Mouse (Mus musculus) limb, embryonic 15.5 days (tissue): Measurements from ENCODE around the gene Them7. TPM values are rescaled to one million over a fixed set of nuclear protein-coding genes. Genes with fewer than 3 reads are reported as not detected.

Experiments
- ATAC-seq: fragments of 200-750 bp; cut with Nextera tagmentation; 2 replicates; pipeline ENCODE4 v1.8.0; 2017; ENCODE audit warnings: low read depth, moderate TSS enrichment; ENCODE audit not compliant: insufficient number of reproducible peaks, low FRiP score, low TSS enrichment
- H3K27ac ChIP-seq: fragments of 300-500 bp; sonication (generic); 2 replicates; pipeline ENCODE4 v1.5.1; 2015; ENCODE audit warnings: moderate library complexity, mild to moderate bottlenecking, inconsistent platforms
- H3K27me3 ChIP-seq: fragments of 300-500 bp; sonication (generic); 2 replicates; pipeline ENCODE4 v1.6.1; 2015; ENCODE audit warnings: inconsistent platforms
- H3K36me3 ChIP-seq: fragments of 300-500 bp; sonication (generic); 2 replicates; pipeline ENCODE4 v1.6.1; 2015; ENCODE audit warnings: inconsistent platforms
- H3K4me1 ChIP-seq: fragments of 300-500 bp; sonication (generic); 2 replicates; pipeline ENCODE4 v1.6.1; 2015; ENCODE audit warnings: inconsistent platforms
- H3K4me2 ChIP-seq: fragments of 300-500 bp; sonication (generic); 2 replicates; pipeline ENCODE4 v1.6.1; 2015; ENCODE audit warnings: mild to moderate bottlenecking, inconsistent platforms
- H3K4me3 ChIP-seq: fragments of 300-500 bp; sonication (generic); 2 replicates; pipeline ENCODE4 v1.5.1; 2015; ENCODE audit warnings: mild to moderate bottlenecking, inconsistent platforms
- H3K9ac ChIP-seq: fragments of 300-500 bp; sonication (generic); 2 replicates; pipeline ENCODE4 v1.6.1; 2015; ENCODE audit warnings: inconsistent platforms
- H3K9me3 ChIP-seq: fragments of 300-500 bp; sonication (generic); 2 replicates; pipeline ENCODE4 v1.6.1; 2016; ENCODE audit warnings: inconsistent platforms
- WGBS: fragments of 180-500 bp; shearing (Covaris S2); methylation state at CpG from one replicate; pipeline ENCODE4 v1.1.7; 2015; 5-methylcytosine and 5-hydroxymethylcytosine counted together
- polyA plus RNA-seq: library from polyadenylated mRNA; unstranded; fragments of >200 nt; fragmentation: Nextera tagmentation; extraction: Ambion mirVana; gene quantifications from 2 replicates; pipeline ENCODE4 v1.2.1, GENCODE M21; 2015

Gene Them7
- 0.29 and 0.42 TPM in 2 replicates for polyA plus RNA-seq

DNA sequence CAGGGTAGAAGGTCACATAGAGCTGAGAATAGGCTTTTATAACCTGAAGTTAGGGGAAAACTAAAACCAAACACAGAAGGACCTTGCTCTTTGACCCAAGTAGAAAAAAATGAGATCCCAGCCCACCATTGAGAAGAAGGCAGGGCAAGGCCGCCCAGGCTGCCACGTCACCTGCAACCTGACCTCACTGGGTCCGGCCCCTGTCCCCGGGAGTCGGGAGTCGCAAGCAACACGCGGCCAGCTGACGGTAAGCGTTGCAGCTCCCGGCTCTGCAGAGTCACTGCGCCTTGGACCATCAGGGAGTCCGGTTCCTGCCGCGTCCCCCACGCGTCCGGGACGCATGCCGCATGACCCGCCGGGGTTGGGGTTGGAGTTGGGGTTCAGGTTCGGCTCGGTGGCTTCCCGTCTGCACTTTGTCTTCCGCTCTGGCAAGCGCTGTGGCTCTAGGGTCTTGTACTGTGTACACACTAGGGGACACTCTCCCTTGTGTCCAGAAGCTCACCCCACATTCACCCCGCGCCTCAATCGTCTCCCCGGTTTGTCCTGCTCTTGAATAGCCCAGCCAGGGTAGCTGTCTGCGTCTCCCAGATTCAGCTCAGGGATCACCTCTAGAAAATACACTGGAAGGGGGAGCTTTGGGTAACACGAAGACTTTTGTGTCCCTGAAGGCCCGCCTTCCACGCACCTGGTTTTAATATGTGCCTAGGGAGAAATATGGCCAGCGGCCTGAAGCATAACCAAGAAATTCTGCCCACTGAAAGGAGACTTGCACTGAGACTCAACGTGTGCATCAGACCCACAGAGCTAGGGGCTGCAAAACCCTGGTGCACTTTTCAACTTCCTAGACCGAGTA, at the start of gene Them7:
TSS of gene Them7 (plus strand) at position 187 of the 853 bp plus-strand sequence.
- Histone ChIP-seq H3K4me2 (peak within 1 kb of the TSS; percentile 62), H3K4me1 (peaks cover 31% of the 10 kb centered on the region), H3K9ac (peak within 1 kb of the TSS; percentile 14; the same call in 1 of the 2 replicates), H3K4me3 (peak within 1 kb of the TSS; percentile 37), H3K27ac (no peak within 1 kb of the TSS), H3K9me3 (no peaks in the 10 kb centered on the region), H3K27me3 (peaks cover 9% of the 10 kb centered on the region; the same call in 1 of the 2 replicates), H3K36me3 (no peaks in the 10 kb centered on the region)
- 4% methylated on average over 34 of the region's 38 CpGs for WGBS
- ATAC-seq: no peak

DNA sequence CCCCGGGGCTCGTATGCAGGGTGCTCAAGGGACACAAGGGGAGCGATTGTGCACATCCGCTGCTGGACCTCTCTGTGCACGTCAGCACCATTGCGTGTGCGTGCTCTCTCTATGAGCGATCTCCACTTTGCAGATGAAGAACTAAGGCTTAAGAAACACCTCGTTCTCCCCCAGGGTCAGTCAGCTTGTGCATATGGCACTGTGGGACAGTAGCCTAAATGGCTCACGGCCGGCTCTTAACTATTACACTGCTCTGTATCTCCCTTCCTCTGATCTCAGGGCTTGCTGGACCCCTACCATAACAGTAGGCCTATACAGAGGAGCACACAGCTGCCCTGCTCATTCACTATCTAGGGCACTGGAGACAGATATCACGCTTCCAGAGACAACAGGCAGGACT, 45.2 kb upstream of the Them7 start:
- H3K4me2 ChIP-seq: no peak overlapping the region
- no peak for ATAC-seq
- no peaks in the 10 kb centered on the region for H3K4me1 ChIP-seq
- H3K27ac ChIP-seq: no peak overlapping the region
- H3K9me3 ChIP-seq: no peaks in the 10 kb centered on the region
- no peaks in the 10 kb centered on the region for H3K27me3 ChIP-seq
- whole genome bisulfite sequencing: 84% methylated on average over 12 of the region's 12 CpGs
- H3K9ac ChIP-seq: no peak overlapping the region
- H3K4me3 ChIP-seq: no peak overlapping the region
- no peaks in the 10 kb centered on the region for H3K36me3 ChIP-seq

DNA sequence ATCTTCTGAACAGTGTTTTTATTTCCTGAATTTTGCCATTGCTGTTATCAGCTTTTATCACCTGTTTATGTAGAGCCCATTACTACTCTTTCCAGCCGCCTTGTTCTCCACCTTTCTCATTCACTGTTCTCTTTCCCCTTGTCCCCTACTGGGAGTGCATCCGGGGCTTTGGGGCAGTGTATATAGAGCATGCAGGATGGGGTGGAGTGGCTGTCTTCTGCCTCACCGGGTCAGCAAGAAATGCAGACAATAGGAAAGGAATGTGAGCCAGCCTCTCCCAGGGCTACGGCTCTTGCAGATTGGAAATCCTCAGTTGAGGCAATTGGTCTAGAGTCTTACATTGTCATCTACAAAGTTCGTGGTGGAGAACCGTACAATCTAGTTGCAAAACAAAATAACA, 41.6 kb upstream of the Them7 start:
- H3K4me2 ChIP-seq: no peak overlapping the region
- H3K9ac ChIP-seq: no peak overlapping the region
- 57% methylated on average over 6 of the region's 6 CpGs for WGBS
- ATAC-seq: no peak
- no peak overlapping the region for H3K4me3 ChIP-seq
- no peak overlapping the region for H3K27ac ChIP-seq
- H3K27me3 ChIP-seq: no peaks in the 10 kb centered on the region
- H3K4me1 ChIP-seq: no peaks in the 10 kb centered on the region
- no peaks in the 10 kb centered on the region for H3K36me3 ChIP-seq
- no peaks in the 10 kb centered on the region for H3K9me3 ChIP-seq

DNA sequence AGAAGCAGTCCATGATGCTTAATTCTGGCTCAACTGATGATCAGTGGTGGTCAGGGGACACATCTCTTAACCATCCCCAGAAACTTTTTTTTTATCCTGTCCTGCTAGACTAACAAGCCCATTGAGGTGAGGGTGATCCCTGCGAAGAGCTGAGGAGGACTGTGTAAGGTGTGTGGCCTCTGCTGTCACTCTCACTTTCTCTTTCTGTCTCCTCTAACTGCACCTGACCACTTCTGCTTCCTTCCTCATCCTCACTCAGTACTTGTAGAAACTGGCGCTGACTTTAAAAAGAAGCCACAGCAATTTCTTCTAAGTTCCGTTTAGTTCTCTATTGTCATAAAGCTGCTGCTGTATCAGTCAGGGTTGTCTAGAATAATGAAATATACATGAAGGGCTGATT, 39.0 kb upstream of the Them7 start:
- H3K27me3 ChIP-seq: no peaks in the 10 kb centered on the region
- no peak for ATAC-seq
- no peak overlapping the region for H3K9ac ChIP-seq
- H3K4me3 ChIP-seq: no peak overlapping the region
- H3K36me3 ChIP-seq: no peaks in the 10 kb centered on the region
- no peaks in the 10 kb centered on the region for H3K9me3 ChIP-seq
- H3K27ac ChIP-seq: no peak overlapping the region
- no peak overlapping the region for H3K4me2 ChIP-seq
- no peaks in the 10 kb centered on the region for H3K4me1 ChIP-seq
- WGBS: 82% methylated on average over 3 of the region's 3 CpGs

DNA sequence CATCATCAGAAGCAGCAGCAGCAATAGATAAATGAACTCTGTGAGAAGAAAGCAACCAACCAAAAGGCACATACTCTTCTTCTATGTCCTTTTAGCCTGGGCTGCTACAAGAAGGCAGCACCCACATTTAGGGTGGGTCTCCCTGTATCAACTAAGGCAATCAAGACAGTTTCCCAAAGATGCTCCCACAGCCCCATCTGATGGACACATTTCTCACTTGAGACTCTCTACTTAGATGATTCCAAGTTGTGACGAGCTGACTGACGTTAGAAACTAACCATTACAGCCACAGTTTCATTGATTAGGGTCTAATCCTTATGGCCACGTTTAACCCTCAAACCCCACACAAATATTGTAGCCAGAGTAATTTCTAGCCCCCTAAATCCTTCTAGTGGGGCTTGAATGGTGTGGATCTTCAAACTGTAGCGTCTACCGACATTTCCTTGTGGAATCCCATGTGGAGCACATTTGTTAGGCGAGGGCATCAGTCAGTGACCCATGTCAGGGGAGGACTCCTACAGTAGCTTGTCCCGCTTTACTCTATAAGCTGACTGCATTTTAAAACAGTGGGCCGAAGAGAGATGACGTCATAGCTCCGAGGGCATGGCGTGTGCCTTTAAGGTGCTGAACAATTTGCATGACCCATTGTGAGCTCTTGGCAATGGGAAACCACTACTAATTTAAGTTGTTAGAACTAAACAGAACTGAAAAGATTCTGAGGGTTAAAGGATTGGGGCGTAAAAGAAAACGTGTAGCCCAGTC, 38.2 kb upstream of the Them7 start:
- WGBS: 81% methylated on average over 13 of the region's 13 CpGs
- no peaks in the 10 kb centered on the region for H3K36me3 ChIP-seq
- no peak overlapping the region for H3K9ac ChIP-seq
- no peaks in the 10 kb centered on the region for H3K4me1 ChIP-seq
- no peak overlapping the region for H3K27ac ChIP-seq
- no peaks in the 10 kb centered on the region for H3K9me3 ChIP-seq
- H3K27me3 ChIP-seq: no peaks in the 10 kb centered on the region
- ATAC-seq: no peak
- no peak overlapping the region for H3K4me3 ChIP-seq
- no peak overlapping the region for H3K4me2 ChIP-seq

DNA sequence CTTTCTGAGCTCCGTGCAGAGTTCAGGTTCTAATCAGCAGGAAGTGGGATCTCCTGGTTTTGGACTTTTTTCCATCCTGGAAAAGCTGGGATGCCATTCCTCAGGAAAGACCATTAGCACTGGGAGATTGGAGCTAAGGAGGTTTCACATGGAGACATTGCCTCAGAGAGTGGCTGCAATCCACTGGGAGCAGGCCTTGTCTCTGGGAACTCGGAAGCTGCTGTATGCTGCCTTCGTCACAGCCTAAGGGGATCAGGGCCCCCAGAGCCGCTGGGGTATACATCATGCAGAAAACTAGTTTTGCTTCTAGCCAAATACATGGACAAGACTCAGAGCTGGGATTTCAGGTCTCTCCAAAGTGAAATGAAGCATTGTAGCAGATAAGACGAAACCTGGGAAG, 37.5 kb upstream of the Them7 start:
- Histone ChIP-seq H3K36me3 (no peaks in the 10 kb centered on the region), H3K27me3 (no peaks in the 10 kb centered on the region), H3K9me3 (no peaks in the 10 kb centered on the region), H3K9ac (no peak overlapping the region), H3K4me1 (no peaks in the 10 kb centered on the region), H3K27ac (no peak overlapping the region), H3K4me2 (no peak overlapping the region), H3K4me3 (no peak overlapping the region)
- no peak for ATAC-seq
- WGBS: 56% methylated on average over 5 of the region's 5 CpGs

DNA sequence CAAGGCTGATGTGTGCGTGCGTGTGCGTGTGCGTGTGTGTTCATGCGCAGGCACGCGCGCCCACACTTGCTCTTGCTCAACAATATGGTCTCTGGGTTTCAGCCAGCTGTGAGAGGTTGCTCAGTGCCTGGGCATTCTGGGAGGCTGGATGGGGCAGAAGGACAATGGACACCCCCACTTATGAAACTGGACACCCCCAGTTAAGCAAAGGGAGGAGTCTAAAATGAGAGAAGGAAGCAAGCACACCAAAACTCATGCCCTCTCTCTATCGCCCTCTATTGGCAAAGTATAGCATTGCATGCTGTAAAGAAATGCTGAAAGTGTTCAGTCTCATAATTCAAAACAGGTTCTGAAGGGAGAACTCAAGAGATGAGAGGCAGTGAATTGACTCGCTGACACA, 35.9 kb upstream of the Them7 start:
- H3K9ac ChIP-seq: no peak overlapping the region
- ATAC-seq: no peak
- H3K4me3 ChIP-seq: no peak overlapping the region
- H3K4me2 ChIP-seq: no peak overlapping the region
- H3K36me3 ChIP-seq: no peaks in the 10 kb centered on the region
- WGBS: 73% methylated on average over 10 of the region's 10 CpGs
- no peaks in the 10 kb centered on the region for H3K27me3 ChIP-seq
- H3K27ac ChIP-seq: no peak overlapping the region
- H3K9me3 ChIP-seq: no peaks in the 10 kb centered on the region
- H3K4me1 ChIP-seq: no peaks in the 10 kb centered on the region

DNA sequence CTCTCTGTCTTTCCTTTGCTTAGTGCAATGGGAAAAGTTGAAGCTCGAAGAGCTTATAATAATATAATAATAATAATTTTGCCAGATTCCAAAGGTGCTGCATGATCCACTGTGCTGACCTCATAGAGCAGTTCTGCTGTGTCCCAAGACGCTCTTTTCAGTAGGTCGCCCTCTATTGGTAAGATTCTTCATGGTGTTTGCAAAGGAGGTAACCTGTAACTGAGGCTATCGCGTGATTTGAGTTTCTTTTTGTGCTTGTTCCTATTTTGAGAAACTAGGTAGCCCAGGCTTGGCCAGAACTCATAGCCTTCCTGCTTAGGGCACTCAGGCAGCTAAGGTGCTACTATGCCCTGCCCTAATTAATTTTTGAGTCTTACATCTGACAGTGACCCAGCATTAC, 34.8 kb upstream of the Them7 start:
- Histone ChIP-seq H3K9me3 (no peaks in the 10 kb centered on the region), H3K27me3 (no peaks in the 10 kb centered on the region), H3K4me2 (no peak overlapping the region), H3K4me3 (no peak overlapping the region), H3K36me3 (no peaks in the 10 kb centered on the region), H3K9ac (no peak overlapping the region), H3K4me1 (no peaks in the 10 kb centered on the region), H3K27ac (no peak overlapping the region)
- 32% methylated on average over 5 of the region's 5 CpGs for WGBS
- ATAC-seq: no peak

DNA sequence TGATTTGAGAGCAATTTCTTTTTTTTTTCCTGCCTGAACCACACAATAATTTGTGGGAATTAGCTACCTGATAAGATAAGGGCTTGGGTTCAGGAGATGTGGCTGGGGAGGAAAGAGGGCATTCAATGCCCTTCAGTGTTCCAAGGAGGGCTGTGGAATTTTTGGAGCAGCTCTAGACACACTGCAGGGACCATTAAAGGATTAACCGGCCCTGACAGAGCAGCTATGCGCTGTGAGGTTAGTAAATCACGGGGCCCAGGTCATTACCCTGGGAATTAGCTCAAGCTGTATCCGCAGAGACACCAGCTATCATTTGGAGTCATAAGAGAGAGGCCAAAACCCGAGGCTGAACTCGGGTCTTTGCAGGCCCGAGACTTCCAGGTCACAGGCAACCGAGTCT, 24.0 kb upstream of the Them7 start:
- Histone ChIP-seq H3K36me3 (no peaks in the 10 kb centered on the region), H3K9ac (no peak overlapping the region), H3K27ac (no peak overlapping the region), H3K4me3 (no peak overlapping the region), H3K27me3 (no peaks in the 10 kb centered on the region), H3K4me2 (no peak overlapping the region), H3K9me3 (no peaks in the 10 kb centered on the region), H3K4me1 (no peaks in the 10 kb centered on the region)
- ATAC-seq: no peak
- WGBS: 14% methylated on average over 8 of the region's 8 CpGs

DNA sequence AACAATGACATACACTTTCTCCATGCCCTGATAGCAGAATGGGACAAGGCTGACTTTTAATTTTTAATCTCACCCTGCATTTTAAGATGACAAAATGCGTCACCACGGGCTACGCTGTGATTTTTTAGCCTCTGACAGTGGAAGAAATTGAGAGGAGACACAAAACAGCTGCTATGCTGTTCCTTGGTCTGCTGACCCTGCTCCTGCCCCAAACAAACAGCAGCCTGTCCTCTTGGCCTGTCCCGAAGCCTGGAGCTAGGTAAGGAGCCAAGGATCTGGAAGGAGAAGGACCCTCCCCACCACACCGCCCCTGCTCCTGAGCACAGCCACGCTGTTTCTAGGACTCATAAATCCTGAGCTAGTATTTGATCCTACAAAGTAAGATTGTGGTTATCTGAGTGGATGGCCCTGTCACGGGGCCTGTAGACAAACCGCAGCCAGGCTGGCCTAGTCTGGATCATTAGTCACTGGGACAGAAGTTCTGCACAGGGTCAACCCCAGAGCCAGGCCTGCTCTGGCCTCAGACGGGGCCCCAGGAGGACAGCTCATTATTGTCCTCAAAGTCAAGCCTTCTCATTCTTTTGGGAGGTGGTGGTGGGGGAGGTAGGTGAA, 17.5 kb upstream of the Them7 start:
- no peaks in the 10 kb centered on the region for H3K4me1 ChIP-seq
- H3K27ac ChIP-seq: no peak overlapping the region
- H3K4me2 ChIP-seq: no peak overlapping the region
- no peak overlapping the region for H3K9ac ChIP-seq
- H3K9me3 ChIP-seq: no peaks in the 10 kb centered on the region
- no peaks in the 10 kb centered on the region for H3K36me3 ChIP-seq
- ATAC-seq: no peak
- H3K4me3 ChIP-seq: no peak overlapping the region
- 38% methylated on average over 9 of the region's 9 CpGs for WGBS
- peaks cover 5% of the 10 kb centered on the region; the same call in 1 of the 2 replicates for H3K27me3 ChIP-seq

DNA sequence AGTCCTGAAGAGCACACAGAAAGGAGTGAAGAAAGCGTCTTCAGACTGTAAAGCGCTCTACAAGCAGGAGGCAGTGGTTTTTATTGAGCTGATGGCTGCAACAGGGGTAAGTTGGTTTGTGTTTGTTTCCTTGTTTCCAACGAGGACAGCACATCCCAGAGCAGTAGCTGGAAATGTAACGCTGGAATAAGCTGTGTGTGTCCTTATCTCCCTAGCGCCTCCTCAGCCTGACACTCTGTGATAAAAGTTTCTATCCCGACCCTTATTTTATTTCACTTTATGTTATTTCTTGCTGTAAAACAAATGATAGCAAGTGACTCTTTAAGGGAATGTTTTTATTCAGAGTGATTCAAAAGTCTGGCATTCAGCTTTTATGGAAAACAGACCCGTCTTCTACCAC, 11.3 kb upstream of the Them7 start:
- Histone ChIP-seq H3K9ac (no peak overlapping the region), H3K4me3 (no peak overlapping the region), H3K36me3 (no peaks in the 10 kb centered on the region), H3K9me3 (no peaks in the 10 kb centered on the region), H3K27ac (no peak overlapping the region), H3K27me3 (peaks cover 13% of the 10 kb centered on the region; the same call in 1 of the 2 replicates), H3K4me1 (no peaks in the 10 kb centered on the region), H3K4me2 (no peak overlapping the region)
- 57% methylated on average over 7 of the region's 7 CpGs for WGBS
- ATAC-seq: no peak

DNA sequence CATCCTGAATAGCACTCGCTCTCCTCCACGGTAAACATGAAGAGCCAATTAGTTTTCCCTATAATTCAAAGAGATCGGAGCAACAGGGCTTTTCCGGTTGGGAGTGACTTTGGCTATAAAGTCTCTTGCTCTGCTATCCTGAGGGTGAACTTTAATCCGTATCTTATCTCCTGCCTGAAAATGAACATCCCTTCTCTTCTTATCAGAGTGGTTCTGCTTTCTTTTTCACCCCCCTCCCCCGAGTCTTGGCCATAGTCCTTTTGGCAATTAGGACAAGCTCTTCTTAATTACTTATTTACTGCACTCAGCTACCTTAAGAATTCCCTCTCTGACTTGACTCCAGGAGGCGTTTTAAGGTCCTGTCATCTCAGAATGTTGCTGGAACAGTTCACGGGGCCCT, 8.2 kb upstream of the Them7 start:
- peaks cover 13% of the 10 kb centered on the region; the same call in 1 of the 2 replicates for H3K27me3 ChIP-seq
- no peak overlapping the region for H3K9ac ChIP-seq
- peaks cover 6% of the 10 kb centered on the region; the same call in 1 of the 2 replicates for H3K4me1 ChIP-seq
- 18% methylated on average over 8 of the region's 8 CpGs for WGBS
- no peak overlapping the region for H3K27ac ChIP-seq
- no peaks in the 10 kb centered on the region for H3K9me3 ChIP-seq
- H3K4me3 ChIP-seq: no peak overlapping the region
- no peaks in the 10 kb centered on the region for H3K36me3 ChIP-seq
- ATAC-seq: no peak
- H3K4me2 ChIP-seq: no peak overlapping the region
